Mouse (Mus musculus): ENCODE results near the gene Gprc5b.

The Gprc5b gene

DNA sequence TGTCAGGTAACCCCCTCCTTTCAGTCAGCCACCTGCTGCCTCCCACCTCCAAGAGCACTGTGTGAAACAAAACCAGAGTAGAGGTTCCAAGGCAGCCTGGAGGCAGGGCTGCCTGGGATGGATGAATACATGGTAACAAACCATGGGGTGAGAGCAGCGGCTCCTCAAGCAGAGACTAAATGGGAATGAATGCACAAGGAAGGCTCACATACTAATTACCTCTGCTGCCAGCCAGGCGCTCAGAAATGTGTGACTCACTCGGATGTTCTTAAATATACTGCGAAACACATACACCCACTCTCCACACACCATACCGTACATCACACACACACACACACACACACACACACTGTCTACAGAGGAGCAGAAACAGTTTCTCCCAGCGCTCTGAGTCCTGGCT is 4.7 kb downstream of the Gprc5b start:
- peak; percentile 96 for DNase-seq (ENCODE audit: low read depth, low spot score)

DNA sequence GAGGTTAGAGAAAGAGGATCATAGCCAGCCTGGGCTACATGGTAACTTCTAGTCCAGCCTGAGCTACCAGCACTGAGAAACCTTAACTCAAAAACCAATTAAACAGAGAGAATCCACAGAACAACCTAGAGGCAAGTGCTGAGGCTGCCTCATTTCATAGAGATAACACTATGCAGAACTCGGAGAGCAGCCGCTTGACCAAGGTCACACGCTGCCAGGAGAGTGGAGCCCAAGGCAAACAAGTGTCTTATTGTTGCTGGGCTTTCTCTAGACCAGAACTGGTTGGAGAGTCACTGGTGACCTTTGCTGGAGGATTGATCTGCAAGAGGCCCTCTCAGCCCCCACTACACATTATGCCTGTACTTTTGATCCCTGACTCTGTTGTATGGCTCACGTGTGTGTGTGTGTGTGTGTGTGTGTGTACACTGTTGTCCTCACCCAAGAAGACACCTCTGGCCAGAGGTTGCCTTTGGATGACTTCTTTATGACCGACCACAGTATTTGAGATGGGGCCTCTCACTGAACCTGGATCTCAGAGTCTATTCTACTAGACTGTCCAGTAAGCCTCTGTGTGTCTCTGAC is 5.6 kb downstream of the Gprc5b start:
- DNase-seq (ENCODE audit: low read depth, low spot score) = peak; percentile 72

DNA sequence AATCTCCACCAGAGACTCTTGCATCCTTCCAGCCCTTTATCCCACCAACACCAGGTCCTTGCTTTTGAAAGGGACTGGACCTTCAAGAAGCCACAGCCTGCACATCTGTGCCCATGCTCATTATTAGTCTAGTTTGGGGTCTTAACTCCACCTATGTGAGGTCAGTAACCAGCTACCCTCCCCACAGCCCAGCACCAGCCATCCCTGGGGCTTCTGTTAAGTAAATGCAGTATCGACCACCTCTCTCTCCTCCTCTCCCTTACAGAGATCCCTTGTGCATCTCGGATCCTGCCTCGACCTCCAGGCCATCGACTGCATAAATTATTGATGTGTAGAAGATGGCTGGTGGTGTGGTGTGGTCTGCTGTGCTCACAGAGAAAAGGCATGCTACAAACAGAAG is 8.6 kb downstream of the Gprc5b start:
- no peak for DNase-seq (ENCODE audit: low read depth, low spot score)

DNA sequence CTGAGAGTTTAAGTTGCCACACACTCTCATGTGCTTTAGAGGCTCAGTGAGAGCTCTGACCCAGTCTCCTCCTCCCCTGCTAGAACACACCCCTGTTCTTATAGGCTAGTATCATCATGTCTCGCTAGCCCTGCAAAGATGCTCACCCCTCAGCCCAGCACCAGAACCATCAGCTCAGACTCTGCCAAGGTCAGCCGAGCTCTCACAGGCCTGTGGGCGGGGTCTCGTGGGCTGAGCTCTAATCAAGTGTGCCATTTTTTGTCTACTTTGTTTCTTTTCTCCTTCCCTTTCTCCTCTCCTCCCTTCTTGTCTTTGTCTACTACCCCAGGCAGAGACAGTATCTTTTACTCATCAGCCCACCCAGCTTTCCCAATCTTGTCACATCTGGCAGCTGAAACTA is 9.2 kb downstream of the Gprc5b start:
- no peak for DNase-seq (ENCODE audit: low read depth, low spot score)

DNA sequence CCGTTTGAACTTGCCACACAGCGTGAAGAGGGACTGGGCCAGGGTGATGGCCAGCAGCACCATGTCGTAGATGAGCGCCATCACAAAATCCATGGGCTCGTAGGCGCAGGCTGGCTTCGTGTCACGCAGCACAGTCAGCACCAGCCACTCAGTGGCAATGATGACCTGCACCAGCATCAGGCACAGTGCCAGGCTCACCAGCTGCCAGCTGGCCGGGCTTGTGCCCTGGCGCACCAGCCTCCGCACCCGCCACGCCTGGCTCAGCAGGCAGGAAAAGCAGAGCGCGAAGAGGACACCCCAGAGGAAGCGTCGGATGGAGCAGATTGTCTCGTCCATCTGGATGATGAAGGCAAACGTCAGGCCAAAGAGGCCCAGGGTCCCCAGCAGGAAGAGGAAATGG is 11.1 kb downstream of the Gprc5b start:
- DNase-seq (ENCODE audit: low read depth, low spot score) = peak; percentile 96

DNA sequence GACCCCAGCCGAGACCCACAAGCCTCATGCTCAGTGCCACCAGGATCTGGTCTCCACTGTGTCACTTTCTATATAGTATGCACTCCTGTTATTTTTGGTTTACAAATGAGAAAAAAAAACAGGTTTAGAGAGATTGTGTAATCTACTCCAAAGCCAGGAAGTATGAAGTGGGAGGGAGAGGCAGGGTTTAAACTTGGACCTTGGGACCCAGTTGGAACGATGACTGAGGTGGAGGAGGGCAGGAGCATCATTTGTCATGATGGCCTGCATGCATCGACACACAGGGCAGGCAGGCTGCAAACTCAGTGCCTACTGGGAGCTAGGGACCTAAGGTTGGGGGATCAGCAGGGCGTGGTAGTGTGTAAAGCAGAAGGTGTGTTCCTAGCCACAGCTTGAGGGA is 12.4 kb downstream of the Gprc5b start:
- DNase-seq (ENCODE audit: low read depth, low spot score) = no peak

DNA sequence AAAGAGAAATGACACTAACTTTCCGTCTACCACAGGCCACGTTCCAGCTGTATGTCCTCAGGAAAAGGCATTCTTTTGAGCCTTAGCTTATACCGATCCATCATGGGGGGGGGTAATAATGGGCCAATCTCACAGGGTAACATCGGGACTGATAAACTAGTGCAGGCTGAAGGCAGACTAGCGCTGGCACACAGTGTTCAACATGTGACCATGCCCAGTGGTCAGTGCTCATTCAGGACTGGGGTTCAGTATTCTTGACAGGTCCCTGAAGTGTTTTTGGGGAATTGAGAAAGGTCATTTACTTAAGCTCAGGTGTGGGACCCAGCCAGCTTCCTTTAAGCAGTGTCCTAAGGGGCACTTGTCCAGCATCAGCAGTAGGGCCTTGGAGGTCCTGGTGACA is 13.2 kb downstream of the Gprc5b start:
- no peak for DNase-seq (ENCODE audit: low read depth, low spot score)

DNA sequence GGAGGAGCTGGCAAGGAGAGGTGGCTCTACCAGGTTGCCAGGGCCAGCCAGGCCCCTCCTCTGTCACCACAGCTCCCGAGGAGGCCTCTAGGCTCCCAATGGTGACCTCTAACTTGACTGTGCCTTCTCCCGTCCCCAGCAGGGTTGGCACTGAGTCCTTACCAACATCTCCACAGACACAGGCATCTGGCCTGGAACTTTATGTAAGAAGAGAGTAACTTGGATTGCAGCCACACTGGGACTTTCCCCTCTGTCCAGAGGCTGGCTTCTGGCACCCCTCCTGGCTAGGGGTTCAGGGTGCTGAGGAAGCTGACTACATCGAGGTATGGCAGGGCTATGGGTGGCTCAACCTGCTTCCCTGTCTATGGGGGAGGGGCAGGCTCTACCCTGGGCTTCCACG is 13.7 kb downstream of the Gprc5b start:
- DNase-seq (ENCODE audit: low read depth, low spot score) = peak; percentile 57

DNA sequence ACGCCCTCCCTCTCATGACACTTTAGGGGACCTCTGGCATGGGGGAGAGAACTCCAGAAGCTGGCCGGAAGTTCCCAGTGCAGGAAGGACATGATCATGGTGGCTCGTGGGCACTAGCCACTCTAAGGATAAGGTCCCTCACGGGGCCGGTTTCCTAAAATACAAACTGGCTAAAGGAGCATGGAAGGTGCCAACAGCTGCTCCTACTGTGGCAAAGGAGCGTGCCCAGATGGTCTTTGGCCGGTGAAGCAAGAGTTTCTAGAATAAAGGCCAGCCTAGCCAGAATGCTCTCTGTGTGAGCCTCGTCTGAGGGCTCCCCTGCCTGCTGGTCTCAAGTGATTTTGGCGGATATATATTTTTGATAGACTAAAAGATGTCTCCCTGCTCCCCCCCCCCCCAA is 15.3 kb downstream of the Gprc5b start:
- peak; percentile 95 for DNase-seq (ENCODE audit: low read depth, low spot score)

DNA sequence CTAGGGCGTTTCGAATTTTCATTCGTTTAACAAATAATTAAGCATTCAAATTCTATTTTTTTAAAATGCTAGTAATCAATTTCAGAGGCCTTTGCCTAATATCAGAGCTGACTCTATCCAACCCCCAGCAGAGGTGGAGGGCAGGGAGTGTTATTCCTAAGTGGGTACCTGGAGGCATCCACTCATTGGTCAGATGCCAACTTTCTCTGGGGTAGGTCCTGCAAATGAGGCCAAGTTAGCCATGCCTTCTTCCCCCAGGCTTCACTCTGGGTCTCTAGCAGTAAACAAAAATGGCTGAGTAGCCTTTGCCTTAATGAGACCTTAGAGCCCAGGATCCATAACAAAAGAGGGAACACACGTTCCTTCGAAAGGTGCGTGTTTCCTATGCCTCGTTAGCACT is 15.9 kb downstream of the Gprc5b start:
- DNase-seq (ENCODE audit: low read depth, low spot score) = no peak

DNA sequence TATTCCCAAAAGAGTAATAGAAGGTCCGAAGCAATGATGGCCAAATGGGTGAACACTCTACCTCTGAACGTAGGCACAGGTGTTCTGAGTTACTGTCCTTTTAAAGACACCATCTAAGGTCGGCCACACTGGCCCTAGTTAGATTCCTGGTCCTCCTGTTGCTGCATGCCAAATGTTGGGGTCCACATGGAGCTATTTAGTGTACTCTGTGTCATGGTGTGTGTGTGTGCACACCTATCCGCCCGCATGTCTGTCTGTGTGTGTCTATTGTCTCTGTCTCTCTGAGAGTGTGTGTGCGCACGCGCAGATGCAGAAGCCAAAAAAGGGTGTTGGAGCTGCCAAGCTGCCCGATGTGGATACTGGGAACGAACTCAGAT is 17.9 kb downstream of the Gprc5b start:
- no peak for DNase-seq (ENCODE audit: low read depth, low spot score)

DNA sequence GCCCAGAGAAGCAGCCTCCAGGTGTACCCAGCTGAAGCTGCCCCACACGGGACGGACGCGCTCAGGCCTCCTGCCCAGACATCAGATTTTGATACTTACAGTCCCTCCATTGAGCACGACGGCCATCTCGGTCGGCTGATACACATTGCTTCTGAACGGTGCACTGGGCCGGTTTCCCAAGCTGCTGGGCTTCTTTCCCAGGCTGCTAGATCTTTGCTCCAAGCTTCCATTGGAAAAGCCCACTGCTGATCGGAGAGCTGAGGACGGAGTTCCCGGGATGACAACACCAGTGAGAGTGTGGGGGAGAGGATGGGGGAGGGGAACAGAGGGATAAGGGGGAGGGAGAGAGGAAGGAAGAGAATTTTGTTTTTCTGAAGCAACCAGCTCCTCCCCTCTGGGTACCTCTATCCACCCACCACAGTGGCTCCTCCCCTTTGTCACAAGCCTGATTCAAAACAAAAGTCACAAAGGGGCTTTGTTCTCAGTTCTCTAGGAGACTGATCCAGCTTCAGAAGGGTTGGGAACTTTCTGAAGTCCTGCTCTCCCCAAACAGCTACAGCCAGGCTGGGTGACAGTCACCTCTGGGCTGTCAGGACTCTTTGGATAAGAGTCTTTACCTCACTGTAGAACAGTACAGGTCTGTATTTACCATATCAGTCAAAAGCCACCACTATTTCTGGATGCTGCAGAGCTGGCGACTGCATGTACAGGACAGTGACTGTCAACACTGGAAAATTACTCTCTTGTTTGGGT is 18.4 kb downstream of the Gprc5b start:
- DNase-seq (ENCODE audit: low read depth, low spot score) = peak; percentile 91

DNA sequence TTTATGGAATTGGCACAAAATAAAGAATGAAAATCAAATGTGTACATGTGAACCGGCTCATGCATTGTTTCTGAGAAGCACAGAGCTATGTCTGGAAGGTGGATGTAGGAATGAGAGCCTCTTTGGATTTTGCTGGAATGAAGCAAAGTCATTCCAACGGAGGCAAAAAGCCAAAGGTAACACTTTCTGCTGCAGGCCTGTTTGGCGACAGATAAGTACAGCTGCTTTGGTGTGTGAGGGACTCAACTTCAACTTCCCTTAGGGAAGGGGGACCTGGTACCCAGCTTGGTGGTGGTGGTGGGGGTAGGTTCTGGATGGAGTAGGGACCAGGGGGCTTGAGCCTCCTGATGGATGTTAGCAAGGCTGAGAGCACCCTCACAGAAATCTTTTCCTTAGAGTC is 19.2 kb downstream of the Gprc5b start:
- DNase-seq (ENCODE audit: low read depth, low spot score) = no peak

DNA sequence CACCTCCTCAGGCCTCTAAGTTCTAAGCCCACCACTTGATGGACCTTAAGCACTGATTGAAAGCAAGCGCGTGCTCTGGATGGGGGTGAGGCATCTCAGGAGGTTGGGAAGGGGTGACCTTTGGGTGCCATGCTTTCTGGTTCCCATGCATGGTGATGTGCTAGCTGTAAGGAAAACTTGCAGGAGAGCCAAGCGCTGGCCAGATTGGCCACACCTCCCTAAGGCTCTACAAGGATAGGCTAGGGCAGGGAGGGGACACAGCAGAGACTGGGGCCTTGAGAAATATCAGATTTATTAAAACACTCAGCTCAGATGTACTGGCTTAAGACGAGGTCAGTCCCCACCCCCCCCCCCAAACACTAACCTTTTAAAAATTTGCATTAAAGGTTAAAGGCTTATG is 21.6 kb downstream of the Gprc5b start:
- no peak for DNase-seq (ENCODE audit: low read depth, low spot score)

DNA sequence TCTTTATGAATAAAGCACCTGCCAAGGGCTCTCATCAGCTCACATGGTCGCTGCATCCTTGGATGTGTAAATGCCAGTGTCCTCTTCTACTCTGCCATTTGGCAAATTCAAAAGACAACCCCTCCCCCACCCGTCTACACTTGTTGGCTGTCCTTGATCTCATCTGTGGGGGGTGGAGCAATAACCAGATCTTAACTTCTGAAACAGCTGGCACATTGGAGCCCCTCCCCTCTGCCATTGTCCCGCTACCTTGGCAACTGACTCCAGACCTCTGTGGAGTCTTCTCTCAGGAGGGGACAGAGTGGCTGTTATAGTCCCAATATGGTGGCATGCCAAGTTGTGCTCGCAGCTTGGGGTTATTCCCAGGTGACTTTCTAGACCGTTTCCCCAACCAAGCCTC is 22.7 kb downstream of the Gprc5b start:
- DNase-seq (ENCODE audit: low read depth, low spot score) = peak; percentile 42

DNA sequence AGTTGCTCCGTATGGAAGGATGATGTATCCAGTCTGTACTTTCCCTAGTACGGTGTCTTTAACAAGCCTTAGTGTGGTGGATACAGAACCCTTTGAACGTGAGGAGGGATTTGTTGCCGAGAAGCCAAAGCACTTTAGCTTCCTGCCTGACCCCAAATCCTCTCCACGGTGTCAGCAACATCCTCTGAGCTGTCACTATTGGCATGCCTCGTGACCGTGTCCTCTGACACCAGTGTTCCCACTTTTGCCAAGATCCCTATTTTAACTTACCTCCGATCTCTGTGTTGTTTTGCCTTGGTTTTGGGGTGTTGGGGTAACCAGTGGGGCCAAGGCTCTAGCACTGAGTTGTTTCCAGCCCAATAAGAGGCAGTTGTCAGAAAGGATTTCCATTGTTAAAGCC is 23.5 kb downstream of the Gprc5b start:
- DNase-seq (ENCODE audit: low read depth, low spot score) = no peak

DNA sequence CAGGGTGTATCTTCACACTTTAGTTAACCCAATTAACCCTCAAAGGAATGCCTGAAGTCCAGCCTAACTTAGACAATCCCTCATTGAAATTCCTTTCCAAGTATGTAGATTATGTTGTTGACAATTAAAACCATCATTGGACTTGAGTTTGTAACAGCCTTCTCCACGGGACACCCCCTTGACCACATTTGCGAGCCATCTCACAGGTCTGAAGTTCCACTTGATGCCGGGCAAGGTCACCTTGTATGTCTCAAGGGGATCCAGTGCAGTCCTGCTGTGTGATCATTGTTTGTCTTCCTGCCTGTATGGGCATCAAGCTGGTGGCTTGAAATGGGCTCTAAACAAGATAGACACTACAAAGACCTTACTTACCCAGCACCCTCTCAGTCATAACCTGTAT is 26.1 kb downstream of the Gprc5b start:
- DNase-seq (ENCODE audit: low read depth, low spot score) = no peak

DNA sequence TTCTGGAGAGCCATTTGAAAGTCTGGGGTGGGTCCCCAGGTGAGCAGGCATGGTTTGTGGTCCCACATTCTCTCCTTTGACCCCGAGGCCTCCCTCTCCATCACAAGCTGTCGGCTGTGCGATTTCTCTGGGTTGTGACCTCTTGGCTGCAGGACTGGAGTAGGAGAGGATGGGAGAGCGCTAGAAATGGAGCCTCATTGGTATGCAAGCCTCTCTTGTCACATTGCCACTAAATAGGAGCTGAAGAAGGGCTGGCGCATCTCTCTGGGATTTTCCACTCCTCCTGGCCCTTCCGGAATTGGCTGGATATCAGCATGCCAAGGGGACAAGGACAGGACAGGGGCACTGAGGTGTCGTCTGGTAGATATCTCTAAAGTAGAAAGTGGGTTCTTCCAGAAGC is 29.8 kb downstream of the Gprc5b start:
- DNase-seq (ENCODE audit: low read depth, low spot score) = peak; percentile 79

DNA sequence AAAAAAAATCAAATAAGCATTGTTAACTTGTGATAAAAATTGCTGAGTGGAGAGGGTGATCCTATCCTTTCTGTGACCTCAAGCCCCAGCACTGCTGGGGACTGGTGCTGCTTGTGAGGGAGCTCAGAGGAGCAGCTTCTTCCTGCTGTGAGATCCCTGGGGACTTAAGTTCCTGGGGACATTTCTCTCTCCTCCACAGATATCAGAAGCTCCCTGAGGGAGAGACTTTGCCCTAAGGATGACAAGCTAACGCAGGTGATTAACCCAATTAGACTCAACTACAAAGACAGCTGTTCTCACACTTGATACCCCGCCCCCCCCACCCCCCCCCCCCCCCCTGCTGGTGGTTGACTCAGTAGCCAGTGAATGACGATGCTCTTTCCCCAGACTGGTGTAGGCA is 30.2 kb downstream of the Gprc5b start:
- no peak for DNase-seq (ENCODE audit: low read depth, low spot score)

DNA sequence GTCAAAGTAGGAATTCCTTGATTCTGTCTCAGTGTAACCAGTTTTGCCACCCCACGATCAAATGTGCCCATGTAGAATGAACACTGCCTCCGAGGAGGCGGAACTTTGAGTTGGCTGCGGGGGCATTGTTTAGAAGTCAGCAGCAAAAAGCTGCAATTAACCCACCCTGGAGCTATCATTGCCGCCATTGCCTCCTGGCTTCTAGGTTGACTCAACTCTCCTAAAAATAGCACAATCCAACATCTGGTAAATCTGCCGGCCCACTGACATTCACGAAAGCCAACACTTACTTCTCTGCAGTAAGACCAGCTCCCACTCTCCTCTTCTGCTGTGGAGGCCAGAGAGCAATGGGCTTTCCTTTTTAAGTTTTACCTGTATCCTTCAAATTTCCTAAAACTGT is 35.8 kb downstream of the Gprc5b start:
- DNase-seq (ENCODE audit: low read depth, low spot score) = peak; percentile 88

DNA sequence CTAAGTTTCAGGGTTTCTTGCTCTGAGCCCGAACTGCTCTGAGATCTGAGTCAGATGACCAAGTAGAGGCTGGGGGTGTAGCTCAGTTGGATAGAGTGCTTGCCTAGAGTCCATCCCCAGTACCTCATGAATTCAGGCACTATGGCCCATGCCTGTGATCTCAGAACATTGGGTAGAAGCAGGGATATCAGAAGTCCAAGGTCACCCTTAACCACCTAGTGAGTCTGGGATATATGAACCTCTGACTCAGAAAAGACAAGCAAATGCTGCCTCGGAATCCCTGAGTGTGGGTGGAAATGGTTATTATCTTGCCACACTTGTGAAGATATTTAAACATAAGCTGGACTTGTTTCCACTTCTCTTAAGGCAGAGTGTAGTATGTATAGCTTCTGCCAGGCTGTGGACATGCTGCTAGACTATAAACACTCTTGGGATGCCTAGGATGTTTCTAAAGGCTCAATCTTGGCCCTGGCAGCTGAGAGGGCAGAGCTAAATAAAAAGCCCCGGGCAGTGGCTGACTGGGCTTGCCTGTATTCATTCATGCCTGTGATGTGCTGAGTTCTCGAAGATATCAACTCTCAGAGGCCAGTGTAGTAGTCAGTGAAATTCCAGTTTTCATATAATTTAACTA is 38.3 kb downstream of the Gprc5b start:
- DNase-seq (ENCODE audit: low read depth, low spot score) = peak; percentile 65

DNA sequence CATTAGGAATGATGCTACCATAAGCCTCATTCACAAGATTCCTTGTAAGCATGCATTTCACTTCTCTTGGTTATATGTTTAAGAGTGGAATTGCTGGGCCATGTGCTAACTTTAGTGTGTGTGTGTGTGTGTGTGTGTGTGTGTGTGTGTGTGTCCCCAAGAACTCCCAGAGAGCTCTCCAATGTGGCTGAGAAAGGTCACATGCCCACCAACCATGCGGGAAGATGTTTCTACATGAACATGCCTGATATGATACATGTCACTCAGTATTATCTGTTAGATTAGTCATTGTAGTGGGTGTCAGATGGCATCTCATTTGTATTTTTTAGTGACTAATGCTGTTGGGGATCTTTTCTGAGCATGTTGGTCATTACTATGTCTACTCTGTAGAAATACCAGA is 40.0 kb downstream of the Gprc5b start:
- DNase-seq (ENCODE audit: low read depth, low spot score) = no peak

DNA sequence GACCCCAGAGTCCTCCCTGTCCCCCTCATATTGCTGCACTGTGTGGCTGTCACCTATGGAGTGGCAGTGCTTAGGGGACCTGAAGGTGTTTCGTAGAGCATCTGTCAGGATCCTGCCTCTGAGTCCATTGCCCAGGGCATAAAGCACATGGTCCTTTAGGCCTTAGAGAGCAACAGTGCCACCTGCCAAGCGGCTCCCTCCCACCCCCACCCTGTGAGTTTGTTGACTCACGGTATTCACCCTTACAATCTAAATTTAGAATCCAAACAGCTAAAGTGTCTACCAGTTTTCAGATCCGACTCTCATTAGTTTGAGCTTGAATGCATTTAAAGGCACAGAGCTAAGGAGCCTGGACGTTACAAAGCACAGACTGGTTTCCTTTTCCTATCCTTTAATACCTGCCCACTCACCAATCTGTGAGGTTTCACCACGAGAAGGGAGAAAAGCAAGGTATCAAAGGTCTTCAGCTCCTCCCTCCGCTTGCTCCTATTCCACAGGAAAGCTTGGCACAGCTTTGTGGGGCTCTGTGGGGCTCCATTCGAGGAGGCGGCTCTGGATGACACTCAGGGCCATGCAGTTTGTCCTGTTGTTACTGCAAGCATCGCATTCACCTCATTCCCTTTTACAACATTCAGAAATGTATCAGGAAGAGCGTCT is 41.3 kb downstream of the Gprc5b start:
- DNase-seq (ENCODE audit: low read depth, low spot score) = peak; percentile 63
